Mouse (Mus musculus) hindlimb bud, embryonic 11.5 days (tissue): ENCODE measurements around the gene Palm.
A peak's percentile ranks its signal among the peaks of the same experiment; 100 is the strongest.

ENCODE experiments used
- DNase-seq: peaks from one replicate; pipeline ENCODE4 v3.0.0-alpha.2; 2012; ENCODE audit warnings: low read depth, low spot score; ENCODE audit errors: extremely low spot score

Gene Palm

GRCm38 (mm10) chr10:79795905-79796304, 2.5 kb downstream of the Palm start:
- no peak for DNase-seq

GRCm38 (mm10) chr10:79797326-79797725, 4.0 kb downstream of the Palm start:
- DNase-seq, result no peak

- no peak for DNase-seq
These were observed 5.0 kb downstream of the Palm start for GRCm38 (mm10) chr10:79798289-79798928.

GRCm38 (mm10) chr10:79800508-79800907, 7.1 kb downstream of the Palm start:
- DNase-seq, result no peak

GRCm38 (mm10) chr10:79801837-79802236, 8.5 kb downstream of the Palm start:
- no peak for DNase-seq

GRCm38 (mm10) chr10:79802331-79802971, 9.1 kb downstream of the Palm start:
- no peak for DNase-seq

GRCm38 (mm10) chr10:79803716-79804323, 10.4 kb downstream of the Palm start:
- peak; percentile 28 for DNase-seq

- DNase-seq, result no peak
These were observed 12.3 kb downstream of the Palm start for GRCm38 (mm10) chr10:79805636-79806035.

GRCm38 (mm10) chr10:79806331-79806730, 13.0 kb downstream of the Palm start:
- no peak for DNase-seq

- DNase-seq, result no peak
These were observed 13.6 kb downstream of the Palm start for GRCm38 (mm10) chr10:79806972-79807371.

GRCm38 (mm10) chr10:79807826-79808225, 14.5 kb downstream of the Palm start:
- no peak for DNase-seq

GRCm38 (mm10) chr10:79808728-79809127, 15.4 kb downstream of the Palm start:
- DNase-seq, result no peak

GRCm38 (mm10) chr10:79811736-79812637, 18.6 kb downstream of the Palm start:
- peak; percentile 39 for DNase-seq

GRCm38 (mm10) chr10:79814271-79814842, 21.0 kb downstream of the Palm start:
- no peak for DNase-seq

- DNase-seq, result no peak
These were observed 22.5 kb downstream of the Palm start for GRCm38 (mm10) chr10:79815671-79816494.

GRCm38 (mm10) chr10:79817111-79817510, 23.7 kb downstream of the Palm start:
- no peak for DNase-seq

GRCm38 (mm10) chr10:79818225-79818624, 24.9 kb downstream of the Palm start:
- no peak for DNase-seq

GRCm38 (mm10) chr10:79819606-79820005, 26.2 kb downstream of the Palm start:
- DNase-seq, result no peak

- DNase-seq, result no peak
These were observed 26.9 kb downstream of the Palm start for GRCm38 (mm10) chr10:79820277-79820676.

- DNase-seq, result no peak
These were observed 27.4 kb downstream of the Palm start, which contains the start of gene Misp for GRCm38 (mm10) chr10:79820782-79821181. TSS of gene Misp (plus strand) at chr10:79820989.
